In genomic region chr9:107873137-107873536, GRCm38 (mm10) we compare ENCODE assay signal across 8 mouse cellular contexts. TPM values are rescaled to one million over a fixed set of nuclear protein-coding genes. Genes with fewer than 3 reads are reported as not detected.
DNase-seq lines count a peak whose midpoint lies in the region; ATAC-seq and TF ChIP-seq lines count a peak whose summit lies in the region.

Rbm6 (minus strand) TSS chr9:107873237.

- no peak for TF ChIP-seq CTCF in lung, postnatal 0 days (IDR thresholded peaks at IDR 0.05)
- TF ChIP-seq CTCF in heart, postnatal 0 days (IDR thresholded peaks at IDR 0.05; ENCODE audit: low read depth), result no peak

- no peaks in the 10 kb centered on the region; the same call in 1 of the 2 replicates for H3K36me3 ChIP-seq in lung, postnatal 0 days (ENCODE audit: insufficient read depth, low read length)
- 0 out of 2 replicates have a peak, but pooled peaks cover 3% of the 10 kb centered on the region for H3K36me3 ChIP-seq in embryonic facial prominence, embryonic 15.5 days
- H3K36me3 ChIP-seq in heart, postnatal 0 days (replicated peaks; ENCODE audit: control insufficient read depth, insufficient read depth, low read length), result no peaks in the 10 kb centered on the region
- peaks cover 15% of the 10 kb centered on the region for H3K36me3 ChIP-seq in limb, embryonic 10.5 days
- 0 out of 2 replicates have a peak, but pooled peaks cover 4% of the 10 kb centered on the region for H3K36me3 ChIP-seq in neural tube, embryonic 15.5 days

- H3K9ac ChIP-seq in lung, postnatal 0 days (replicated peaks; ENCODE audit: low read depth), result peak within 1 kb of the TSS; percentile 96
- peak within 1 kb of the TSS; percentile 96 for H3K9ac ChIP-seq in embryonic facial prominence, embryonic 15.5 days
- H3K9ac ChIP-seq in heart, postnatal 0 days (replicated peaks; ENCODE audit: low read depth, low read length), result peak within 1 kb of the TSS; percentile 98
- peak within 1 kb of the TSS; percentile 71 for H3K9ac ChIP-seq in neural tube, embryonic 15.5 days (replicated peaks)

- H3K9me3 ChIP-seq in lung, postnatal 0 days (ENCODE audit: low read length), result no peaks in the 10 kb centered on the region
- H3K9me3 ChIP-seq in embryonic facial prominence, embryonic 15.5 days (replicated peaks), result no peaks in the 10 kb centered on the region
- no peaks in the 10 kb centered on the region for H3K9me3 ChIP-seq in heart, postnatal 0 days (replicated peaks; ENCODE audit: control insufficient read depth, low read length)
- H3K9me3 ChIP-seq in limb, embryonic 10.5 days (replicated peaks), result no peaks in the 10 kb centered on the region
- no peaks in the 10 kb centered on the region for H3K9me3 ChIP-seq in neural tube, embryonic 15.5 days (replicated peaks)

- no peaks in the 10 kb centered on the region; the same call in 1 of the 2 replicates for H3K4me1 ChIP-seq in lung, postnatal 0 days (ENCODE audit: insufficient read depth, low read depth, low read length)
- H3K4me1 ChIP-seq in embryonic facial prominence, embryonic 15.5 days, result peaks cover 13% of the 10 kb centered on the region
- peaks cover 17% of the 10 kb centered on the region; the same call in 1 of the 2 replicates for H3K4me1 ChIP-seq in heart, postnatal 0 days (ENCODE audit: control insufficient read depth, insufficient read depth)
- H3K4me1 ChIP-seq in limb, embryonic 10.5 days, result peaks cover 14% of the 10 kb centered on the region
- H3K4me1 ChIP-seq in neural tube, embryonic 15.5 days, result peaks cover 21% of the 10 kb centered on the region

- TF ChIP-seq EP300 in lung, postnatal 0 days (IDR thresholded peaks at IDR 0.05), result no peak
- no peak for TF ChIP-seq EP300 in heart, postnatal 0 days (IDR thresholded peaks at IDR 0.05; ENCODE audit: low read depth)

- no peak for DNase-seq in lung, postnatal 0 days (ENCODE audit: low spot score)
- DNase-seq in lung, adult 18-20 months, result no peak
- no peak for DNase-seq in heart, postnatal 0 days (ENCODE audit: low spot score)
- DNase-seq in limb, embryonic 10.5 days (ENCODE audit: low spot score), result no peak
- no peak for DNase-seq in urinary bladder, adult 18-20 months (ENCODE audit: low spot score in 2 of 2)
- no peak for DNase-seq in lung, postnatal 36 days

- 6% methylated on average over 14 of the region's 14 CpGs for WGBS in lung, postnatal 0 days
- WGBS in embryonic facial prominence, embryonic 15.5 days, result 8% methylated on average over 14 of the region's 14 CpGs
- WGBS in heart, postnatal 0 days, result 8% methylated on average over 14 of the region's 14 CpGs
- 12% methylated on average over 14 of the region's 14 CpGs for WGBS in limb, embryonic 10.5 days
- WGBS in neural tube, embryonic 15.5 days, result 8% methylated on average over 14 of the region's 14 CpGs

- no peak for ATAC-seq in lung, postnatal 0 days
- ATAC-seq in embryonic facial prominence, embryonic 15.5 days (ENCODE audit: insufficient number of reproducible peaks, low FRiP score, low TSS enrichment, low read depth), result no peak
- no peak for ATAC-seq in heart, postnatal 0 days (ENCODE audit: insufficient read depth, low read depth)
- no peak for ATAC-seq in neural tube, embryonic 15.5 days (ENCODE audit: low FRiP score)

- H3K27me3 ChIP-seq in lung, postnatal 0 days (replicated peaks; ENCODE audit: insufficient read depth, low read length), result no peaks in the 10 kb centered on the region
- H3K27me3 ChIP-seq in embryonic facial prominence, embryonic 15.5 days, result no peaks in the 10 kb centered on the region
- H3K27me3 ChIP-seq in heart, postnatal 0 days (ENCODE audit: control insufficient read depth, insufficient read depth, low read length), result no peaks in the 10 kb centered on the region
- H3K27me3 ChIP-seq in limb, embryonic 10.5 days (ENCODE audit: low read depth, poor library complexity, severe bottlenecking), result no peaks in the 10 kb centered on the region
- H3K27me3 ChIP-seq in neural tube, embryonic 15.5 days (replicated peaks), result peaks cover 6% of the 10 kb centered on the region; the same call in 1 of the 2 replicates

- H3K27ac ChIP-seq in lung, postnatal 0 days (ENCODE audit: low read length), result peak within 1 kb of the TSS; percentile 99
- peak within 1 kb of the TSS; percentile 96 for H3K27ac ChIP-seq in embryonic facial prominence, embryonic 15.5 days (replicated peaks)
- H3K27ac ChIP-seq in heart, postnatal 0 days (ENCODE audit: low read depth), result peak within 1 kb of the TSS; percentile 99
- peak within 1 kb of the TSS; percentile 96 for H3K27ac ChIP-seq in limb, embryonic 10.5 days
- H3K27ac ChIP-seq in neural tube, embryonic 15.5 days (replicated peaks), result peak within 1 kb of the TSS; percentile 93

- H3K4me2 ChIP-seq in lung, postnatal 0 days (replicated peaks; ENCODE audit: low read depth, low read length), result peak within 1 kb of the TSS; percentile 68
- peak within 1 kb of the TSS; percentile 68 for H3K4me2 ChIP-seq in embryonic facial prominence, embryonic 15.5 days (replicated peaks)
- peak within 1 kb of the TSS; percentile 97 for H3K4me2 ChIP-seq in heart, postnatal 0 days (ENCODE audit: low read depth, low read length)
- peak within 1 kb of the TSS; percentile 72 for H3K4me2 ChIP-seq in neural tube, embryonic 15.5 days

- H3K4me3 ChIP-seq in lung, postnatal 0 days (ENCODE audit: low read depth, low read length), result peak within 1 kb of the TSS; percentile 78
- peak within 1 kb of the TSS; percentile 73 for H3K4me3 ChIP-seq in embryonic facial prominence, embryonic 15.5 days (replicated peaks)
- H3K4me3 ChIP-seq in heart, postnatal 0 days (ENCODE audit: low read depth, low read length), result peak within 1 kb of the TSS; percentile 95
- H3K4me3 ChIP-seq in limb, embryonic 10.5 days, result peak within 1 kb of the TSS; percentile 93
- peak within 1 kb of the TSS; percentile 56 for H3K4me3 ChIP-seq in neural tube, embryonic 15.5 days (replicated peaks)

RNA-seq across cellular contexts. Expression of gene Rbm6, which starts in this region (rescaled TPM):
- 35.6 and 40.9 TPM in 2 replicates for polyA plus RNA-seq in lung, postnatal 0 days (2015; fragmentation: Nextera tagmentation; extraction: Ambion mirVana)
- polyA plus RNA-seq in embryonic facial prominence, embryonic 15.5 days (2015; fragmentation: Nextera tagmentation; extraction: Ambion mirVana), result 75.7 and 77.6 TPM in 2 replicates
- total RNA-seq in heart, postnatal 0 days (2014; rRNA removed; ENCODE audit: low replicate concordance), result 20.3 and 35.1 TPM in 2 replicates
- polyA plus RNA-seq in heart, postnatal 0 days (2015; fragmentation: Nextera tagmentation; extraction: Ambion mirVana), result 27.1 and 28.3 TPM in 2 replicates
- polyA plus RNA-seq in limb, embryonic 10.5 days (2016; fragmentation: Nextera tagmentation; extraction: Ambion mirVana), result 96.4 and 116 TPM in 2 replicates
- 85.4 and 86.3 TPM in 2 replicates for polyA plus RNA-seq in neural tube, embryonic 15.5 days (2015; fragmentation: Nextera tagmentation; extraction: Ambion mirVana)
